Mouse (Mus musculus) myocyte (in vitro differentiated cells): ENCODE results near the gene Kctd18.

Experiments
- MAX ChIP-seq: IDR thresholded peaks from one replicate; pipeline ENCODE4 v1.6.1; 2011; ENCODE audit warnings: low read depth, mild to moderate bottlenecking, control low read depth
- POLR2A ChIP-seq: IDR thresholded peaks from one replicate; pipeline ENCODE4 v1.6.1; 2011; ENCODE audit warnings: low read depth, mild to moderate bottlenecking, control low read depth, moderate library complexity; ENCODE audit not compliant: insufficient read length
- USF1 ChIP-seq: IDR thresholded peaks from one replicate; pipeline ENCODE4 v1.6.1; 2011; ENCODE audit warnings: low read depth, mild to moderate bottlenecking, control low read depth, moderate library complexity

DNA sequence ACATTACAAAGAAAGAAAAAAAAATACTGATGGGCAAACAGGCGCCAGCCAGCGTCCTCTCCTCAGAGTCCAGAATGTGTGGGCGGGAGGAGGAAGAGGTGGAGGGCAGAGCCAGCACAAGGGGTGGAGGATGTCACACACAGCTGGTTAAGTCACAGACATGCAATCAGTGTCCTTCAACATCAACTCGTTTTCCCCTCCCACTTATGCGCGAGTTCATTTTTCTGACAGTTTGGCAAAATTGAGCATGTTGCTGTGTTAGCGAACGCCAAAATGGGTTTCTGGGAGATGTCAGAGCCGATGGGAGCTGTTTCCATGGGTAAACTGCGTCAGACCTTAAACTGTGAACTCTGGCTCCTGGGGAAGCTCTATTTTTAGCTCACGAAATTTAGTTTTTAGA is 38.2 kb upstream of the Kctd18 start:
- TF ChIP-seq MAX (no peak), POLR2A (no peak), USF1 (no peak)
